Mouse (Mus musculus) midbrain, postnatal 0 days (tissue): Measurements from ENCODE around the gene Sorbs1. TPM values are rescaled to one million over a fixed set of nuclear protein-coding genes. Genes with fewer than 3 reads are reported as not detected.

ENCODE experiments used
- ATAC-seq: fragments of 200-750 bp; cut with Nextera tagmentation; 2 replicates; pipeline ENCODE4 v1.8.0; 2017; ENCODE audit warnings: moderate number of reproducible peaks, mild to moderate bottlenecking, moderate TSS enrichment, moderate library complexity; ENCODE audit not compliant: low FRiP score
- DNase-seq: peaks from one replicate; pipeline ENCODE4 v3.0.0-alpha.2; 2015; ENCODE audit warnings: low spot score
- H3K27ac ChIP-seq: fragments of 300-500 bp; sonication (generic); 2 replicates; pipeline ENCODE4 v1.5.1; 2014; ENCODE audit warnings: low read depth, mild to moderate bottlenecking, low read length, mixed read lengths
- H3K27me3 ChIP-seq: fragments of 300-500 bp; sonication (generic); 2 replicates; pipeline ENCODE4 v1.6.1; 2014; ENCODE audit warnings: low read length, control low read depth, mixed read lengths; ENCODE audit not compliant: insufficient read depth
- H3K36me3 ChIP-seq: fragments of 300-500 bp; sonication (generic); 2 replicates; pipeline ENCODE4 v1.6.1; 2014; ENCODE audit warnings: low read length, control low read depth, mixed read lengths; ENCODE audit not compliant: insufficient read depth
- H3K4me1 ChIP-seq: fragments of 300-500 bp; sonication (generic); 2 replicates; pipeline ENCODE4 v1.6.1; 2014; ENCODE audit warnings: mild to moderate bottlenecking, control low read depth, antibody characterized with exemption, low read length, mixed read lengths; ENCODE audit not compliant: insufficient read depth
- H3K4me2 ChIP-seq: fragments of 300-500 bp; sonication (generic); 2 replicates; pipeline ENCODE4 v1.6.1; 2014; ENCODE audit warnings: low read depth, mild to moderate bottlenecking, low read length, mixed read lengths; ENCODE audit not compliant: poor library complexity, severe bottlenecking
- H3K4me3 ChIP-seq: fragments of 300-500 bp; sonication (generic); 2 replicates; pipeline ENCODE4 v1.5.1; 2014; ENCODE audit warnings: low read depth, mild to moderate bottlenecking, low read length, moderate library complexity
- H3K9ac ChIP-seq: fragments of 300-500 bp; sonication (generic); replicated peaks from 2 replicates; pipeline ENCODE4 v1.6.1; 2014; ENCODE audit warnings: mild to moderate bottlenecking, low read length, moderate library complexity, mixed read lengths; ENCODE audit not compliant: poor library complexity, severe bottlenecking
- H3K9me3 ChIP-seq: fragments of 300-500 bp; sonication (generic); 2 replicates; pipeline ENCODE4 v1.6.1; 2016; ENCODE audit warnings: low read length, control low read depth
- CTCF ChIP-seq: IDR thresholded peaks from 2 replicates; pipeline ENCODE4 v1.5.1; 2016; ENCODE audit warnings: antibody characterized with exemption, mild to moderate bottlenecking
- WGBS: fragments of 180-500 bp; shearing (Covaris S2); extraction: QIAGEN DNeasy Blood & Tissue Kit; methylation state at CpG from one replicate; pipeline ENCODE4 v1.1.7; 2014; 5-methylcytosine and 5-hydroxymethylcytosine counted together
- polyA plus RNA-seq: library from polyadenylated mRNA; unstranded; fragments of >200 nt; fragmentation: Nextera tagmentation; extraction: Ambion mirVana; gene quantifications from 2 replicates; pipeline ENCODE4 v1.2.1, GENCODE M21; 2015
- total RNA-seq: library from RNA; depleted of rRNA; stranded (reverse); fragments of >200 nt; gene quantifications from 2 replicates; pipeline ENCODE4 v1.2.3, GENCODE M21; 2014

Gene Sorbs1
- total and polyA plus RNA-seq, 2 experiments from 2014 or later, result 53.1 to 60.4 TPM

DNA sequence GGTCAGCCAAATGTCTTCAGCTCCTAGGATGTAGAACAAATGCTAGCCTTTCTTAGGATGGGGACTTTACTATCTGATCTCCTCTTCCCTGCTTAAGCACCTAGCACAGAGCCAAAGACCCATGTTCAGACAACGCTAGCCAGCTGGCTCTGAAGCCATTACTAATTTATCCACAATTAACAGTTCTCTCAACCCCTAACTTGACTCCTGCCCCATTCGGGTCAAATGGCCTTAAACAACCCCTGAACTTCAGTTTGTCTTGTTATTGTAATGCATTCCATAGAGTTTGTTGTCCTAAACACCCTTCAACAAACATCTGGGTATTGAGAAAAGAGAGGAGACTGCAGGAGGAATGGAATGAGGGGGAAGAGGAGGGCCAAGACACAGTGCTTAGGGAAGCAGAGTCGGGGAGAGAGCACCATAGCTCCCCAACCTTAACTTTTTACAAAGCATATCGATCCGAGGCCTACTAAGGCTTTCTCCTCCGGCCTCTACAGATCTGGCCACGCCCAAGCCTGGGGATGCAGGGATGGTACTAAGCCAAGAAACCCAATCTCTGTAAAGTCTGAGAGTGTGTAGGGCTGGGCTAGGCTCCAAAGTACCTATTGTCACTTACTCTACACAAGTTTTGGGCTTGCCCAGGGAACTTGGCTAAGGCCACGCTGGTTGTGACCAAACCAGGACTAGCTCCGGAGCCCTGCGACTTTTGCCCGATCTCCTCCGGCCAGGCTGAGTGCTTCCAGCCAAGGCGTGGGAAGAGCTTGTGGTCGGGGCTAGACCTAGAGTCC is 238.0 kb downstream of the Sorbs1 start:
- WGBS, result 88% methylated on average over 14 of the region's 14 CpGs
- TF ChIP-seq CTCF, result no peak
- Histone ChIP-seq H3K9me3 (no peaks in the 10 kb centered on the region), H3K4me3 (no peak overlapping the region), H3K4me1 (no peaks in the 10 kb centered on the region), H3K9ac (no peak overlapping the region), H3K27ac (no peak overlapping the region), H3K4me2 (no peak overlapping the region), H3K36me3 (no peaks in the 10 kb centered on the region), H3K27me3 (peaks cover 18% of the 10 kb centered on the region; the same call in 1 of the 2 replicates)
- ATAC-seq (no peak), DNase-seq (no peak)

DNA sequence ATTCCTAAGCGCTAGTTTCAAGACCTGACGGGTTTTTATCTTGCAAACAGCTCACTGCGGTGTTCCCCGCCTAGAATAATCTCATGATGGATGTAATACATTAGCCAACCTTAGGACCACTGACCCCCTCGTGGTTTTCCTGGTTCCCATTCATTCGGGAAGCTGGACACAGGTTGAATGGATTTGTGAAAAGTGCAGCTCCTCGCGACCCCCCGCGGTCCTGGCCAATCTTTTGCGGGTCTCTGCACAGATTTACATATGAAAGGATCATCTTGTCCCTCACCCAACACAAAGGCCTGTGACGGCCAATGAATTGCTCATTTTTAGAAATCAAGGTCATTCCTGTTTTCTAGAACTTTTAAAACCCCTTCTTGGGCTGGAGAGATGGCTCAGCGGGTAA is 240.9 kb downstream of the Sorbs1 start:
- no peak for TF ChIP-seq CTCF
- no peak for ATAC-seq

DNA sequence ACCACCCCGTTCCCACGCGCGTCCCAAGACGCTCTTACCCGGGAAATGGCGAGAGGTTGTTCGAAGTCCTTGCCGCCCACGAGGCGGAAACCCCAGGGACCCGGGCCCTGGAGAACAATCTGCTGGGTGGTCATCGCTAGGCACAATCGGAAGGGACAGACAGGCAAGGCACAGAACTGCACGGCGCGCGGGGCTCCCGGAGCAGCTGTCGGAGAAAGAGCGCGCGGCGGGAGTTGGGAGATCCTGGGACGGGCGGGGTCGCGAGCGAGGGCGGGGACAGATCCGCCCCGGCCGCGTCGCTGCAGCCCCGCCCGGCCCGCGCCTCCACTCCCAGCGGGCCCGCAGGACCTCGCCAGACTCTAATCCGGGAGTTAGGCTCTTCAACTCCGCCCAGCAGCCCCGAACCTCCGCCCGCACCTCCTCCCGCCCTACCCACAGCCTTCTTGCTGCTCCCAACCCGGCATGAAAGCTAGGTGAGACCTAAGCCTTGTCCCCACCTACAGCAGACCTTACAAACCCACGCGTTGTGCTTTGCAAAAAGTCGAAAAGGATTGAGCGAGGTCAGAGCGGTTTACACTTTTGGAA is 242.2 kb downstream of the Sorbs1 start, which contains the start of gene Pdlim1:
Gene Pdlim1, minus strand, starts transcription at position 535 of the 585 bp plus-strand sequence.
- Histone ChIP-seq H3K36me3 (no peaks in the 10 kb centered on the region), H3K4me2 (peak within 1 kb of the TSS; percentile 94), H3K27me3 (peaks cover 27% of the 10 kb centered on the region), H3K9ac (no peak within 1 kb of the TSS; the same call in 1 of the 2 replicates), H3K27ac (no peak within 1 kb of the TSS), H3K4me3 (peak within 1 kb of the TSS; percentile 52), H3K4me1 (no peaks in the 10 kb centered on the region), H3K9me3 (no peaks in the 10 kb centered on the region)
- under 1% methylated on average over 36 of the region's 54 CpGs for WGBS
- ATAC-seq, result peak; percentile 55
- DNase-seq, result peak; percentile 25
- TF ChIP-seq CTCF, result no peak

More for the DNA sequence above, 240.9 kb downstream of the Sorbs1 start:
- 15% methylated on average over 13 of the region's 13 CpGs for WGBS
- Histone ChIP-seq H3K4me1 (no peaks in the 10 kb centered on the region), H3K9ac (no peak overlapping the region), H3K4me3 (no peak overlapping the region), H3K9me3 (no peaks in the 10 kb centered on the region), H3K27ac (no peak overlapping the region), H3K36me3 (no peaks in the 10 kb centered on the region), H3K27me3 (peaks cover 27% of the 10 kb centered on the region), H3K4me2 (no peak overlapping the region)
- no peak for DNase-seq

DNA sequence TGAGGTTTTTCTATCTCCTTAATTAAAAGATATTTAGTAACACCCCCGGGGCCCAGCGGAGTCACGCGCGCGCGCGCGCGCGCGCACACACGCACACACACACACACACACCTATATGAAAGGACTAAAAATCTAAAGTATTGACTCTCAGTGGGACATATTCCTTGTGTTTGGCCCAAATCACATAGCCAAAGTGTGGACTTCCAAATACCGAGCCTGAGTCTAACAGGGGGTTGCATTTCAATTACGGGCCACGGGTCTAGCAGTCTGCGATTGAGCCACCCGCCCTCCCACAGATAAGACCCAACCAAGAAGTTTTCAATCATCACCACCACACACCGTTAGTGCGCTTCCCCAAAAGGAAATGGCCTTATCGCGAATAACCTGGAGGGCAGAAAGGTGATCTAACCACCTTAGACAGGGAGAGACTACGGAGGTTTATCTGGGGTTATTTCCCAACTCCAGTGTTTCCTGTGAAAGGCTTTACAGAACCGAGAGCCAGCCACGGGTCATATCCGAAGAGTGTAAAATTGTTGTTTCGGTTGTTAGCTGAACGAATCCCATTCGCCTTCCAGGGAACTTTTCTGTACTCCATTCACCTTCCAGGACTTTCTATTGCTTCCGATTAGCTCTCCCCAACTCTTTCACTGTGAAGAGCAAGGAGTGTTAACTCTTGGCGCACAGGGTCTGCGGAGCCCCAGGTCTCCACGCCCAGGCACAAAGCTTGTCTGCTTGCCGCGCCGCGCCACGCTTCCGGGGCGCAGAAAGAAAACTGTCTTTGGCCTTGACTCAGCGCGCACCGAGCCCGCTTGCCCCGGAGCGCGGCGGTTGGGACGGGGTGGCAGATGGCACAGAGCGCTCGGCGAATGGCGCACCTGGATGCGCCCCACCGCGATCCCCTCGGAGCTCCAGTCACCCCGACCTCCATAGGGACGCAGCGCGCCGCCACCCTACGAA is 242.9 kb downstream of the Sorbs1 start:
- ATAC-seq, result peak; percentile 11
- no peak for DNase-seq

DNA sequence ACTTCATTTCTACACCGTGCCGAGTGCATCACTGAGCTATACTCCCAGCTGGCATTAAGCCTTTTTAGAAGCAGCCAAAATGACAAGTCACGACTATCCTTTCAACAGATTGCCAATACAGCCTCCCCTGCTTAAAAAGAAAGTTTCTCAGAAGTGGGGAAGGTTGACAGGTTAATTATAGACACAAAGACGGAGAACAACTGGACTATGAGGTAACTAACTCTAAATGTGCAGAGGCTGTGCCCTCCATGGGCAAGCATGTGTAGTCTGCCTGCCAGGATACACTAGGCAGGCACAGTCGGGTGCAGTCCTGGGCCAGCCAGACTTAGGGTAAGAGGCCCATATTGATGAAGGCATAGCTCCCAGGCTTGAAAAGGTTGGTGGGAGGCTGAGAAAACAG is 244.1 kb downstream of the Sorbs1 start:
- ATAC-seq (no peak), DNase-seq (no peak)
- no peaks in the 10 kb centered on the region for H3K4me1 ChIP-seq
- H3K27ac ChIP-seq, result no peak overlapping the region
- H3K27me3 ChIP-seq, result peaks cover 27% of the 10 kb centered on the region
- no peak overlapping the region for H3K4me2 ChIP-seq
- H3K9ac ChIP-seq, result no peak overlapping the region
- H3K4me3 ChIP-seq, result no peak overlapping the region
- TF ChIP-seq CTCF, result no peak
- 68% methylated on average over 5 of the region's 5 CpGs for WGBS
- no peaks in the 10 kb centered on the region for H3K36me3 ChIP-seq
- H3K9me3 ChIP-seq, result no peaks in the 10 kb centered on the region

More for the DNA sequence above, 242.9 kb downstream of the Sorbs1 start:
- H3K9me3 ChIP-seq, result no peaks in the 10 kb centered on the region
- peak overlapping the region; percentile 94 for H3K4me2 ChIP-seq
- H3K9ac ChIP-seq, result no peak overlapping the region; the same call in 1 of the 2 replicates
- H3K36me3 ChIP-seq, result no peaks in the 10 kb centered on the region
- peaks cover 27% of the 10 kb centered on the region for H3K27me3 ChIP-seq
- peak overlapping the region; percentile 52 for H3K4me3 ChIP-seq
- no peak for TF ChIP-seq CTCF
- H3K4me1 ChIP-seq, result no peaks in the 10 kb centered on the region
- WGBS, result 10% methylated on average over 62 of the region's 63 CpGs
- no peak overlapping the region for H3K27ac ChIP-seq
